Mouse (Mus musculus) erythroid progenitor cell, adult 5-6 weeks (primary cell): ENCODE measurements around the gene Oxt. TPM values are rescaled to one million over a fixed set of nuclear protein-coding genes. Genes with fewer than 3 reads are reported as not detected.
"Not testable (repeated sequence)": the region's sequence is repeated elsewhere in the genome, so short reads cannot be mapped to it uniquely, and the experiment has no call there.

ENCODE experiments used
- ATAC-seq: replicated peaks from 2 replicates; pipeline ENCODE4 v1.8.0; 2016; ENCODE audit warnings: moderate number of reproducible peaks, mild to moderate bottlenecking, moderate TSS enrichment, inconsistent platforms; ENCODE audit not compliant: poor library complexity, low FRiP score, severe bottlenecking
- total RNA-seq, 2 experiments: library from RNA; stranded (forward) in 1 of 2; stranded (reverse) in 1 of 2; fragments of 150-400 nt in 1 of 2; fragments of 186-747, 209-891 nt in 1 of 2; gene quantifications; 2 replicates each; pipeline versions ENCODE4 v1.2.3 to v1.2.4; 2015 to 2017; ENCODE audit warnings: low replicate concordance in 2 of 2

Gene Oxt
- total RNA-seq (2015; ENCODE audit: low replicate concordance) (not detected in 2 replicates), total RNA-seq (2017; ENCODE audit: low replicate concordance) (not detected in 2 replicates)

DNA sequence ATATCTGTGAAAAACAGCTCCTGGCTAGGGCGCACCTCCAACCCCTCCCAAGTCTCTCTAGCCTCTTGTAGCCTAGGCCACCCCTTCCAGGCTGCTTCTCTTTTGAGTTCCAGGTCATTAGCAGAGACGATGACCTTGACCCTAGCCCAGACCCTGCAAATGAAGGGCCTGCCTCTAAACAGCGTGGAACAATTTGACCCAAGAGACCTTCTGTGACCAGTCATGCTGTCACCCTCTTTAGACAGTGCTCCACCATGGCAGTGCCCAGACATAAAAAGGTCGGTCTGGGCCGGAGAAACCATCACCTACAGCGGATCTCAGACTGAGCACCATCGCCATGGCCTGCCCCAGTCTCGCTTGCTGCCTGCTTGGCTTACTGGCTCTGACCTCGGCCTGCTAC lies at the start of gene Oxt:
Gene Oxt (plus strand): TSS at position 301 of the 400 bp plus-strand sequence.
- ATAC-seq, result no peak

DNA sequence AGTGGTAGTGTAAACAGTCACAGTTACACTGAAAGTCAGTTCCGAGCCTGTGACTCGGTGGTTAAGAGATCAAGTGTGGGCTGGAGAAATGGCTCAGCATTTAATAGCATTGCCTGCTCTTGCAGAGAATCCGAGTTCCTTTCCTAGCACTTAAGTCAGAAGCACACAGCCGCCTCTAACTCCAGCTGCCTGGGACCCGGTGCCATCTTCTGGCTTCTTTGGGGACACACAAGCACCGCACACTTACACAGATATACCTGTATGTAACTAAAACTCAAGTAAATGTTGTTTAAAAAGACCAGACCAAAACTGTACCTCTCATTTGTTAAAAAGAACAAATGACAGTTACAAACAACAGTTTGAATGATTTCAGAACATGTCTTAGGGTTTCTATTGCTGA lies 47.5 kb upstream of the Oxt start:
- ATAC-seq, result no peak

- ATAC-seq, result no peak
Measured at GRCm38 (mm10) chr2:130529290-130529689, 46.7 kb upstream of the Oxt start.

DNA sequence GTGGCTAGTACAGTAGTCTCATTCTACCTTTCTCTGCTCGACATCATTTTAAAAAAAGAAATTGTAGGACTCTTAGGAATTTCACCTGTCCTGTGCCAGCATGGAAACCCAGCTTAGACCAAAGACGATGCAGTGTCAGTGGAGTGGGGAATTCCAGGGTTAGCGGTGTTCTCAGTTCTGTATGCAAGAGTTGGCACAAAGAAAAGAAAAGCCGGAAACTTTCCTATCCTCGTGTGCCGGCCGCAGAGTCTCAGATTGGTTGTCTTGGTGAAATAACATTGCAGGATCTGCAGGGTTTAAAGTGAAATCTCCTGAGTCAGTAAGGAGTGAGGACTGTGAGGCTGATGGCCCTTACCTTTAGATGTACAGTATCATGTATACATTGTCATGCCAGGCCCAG lies 46.0 kb upstream of the Oxt start:
- ATAC-seq, result no peak

DNA sequence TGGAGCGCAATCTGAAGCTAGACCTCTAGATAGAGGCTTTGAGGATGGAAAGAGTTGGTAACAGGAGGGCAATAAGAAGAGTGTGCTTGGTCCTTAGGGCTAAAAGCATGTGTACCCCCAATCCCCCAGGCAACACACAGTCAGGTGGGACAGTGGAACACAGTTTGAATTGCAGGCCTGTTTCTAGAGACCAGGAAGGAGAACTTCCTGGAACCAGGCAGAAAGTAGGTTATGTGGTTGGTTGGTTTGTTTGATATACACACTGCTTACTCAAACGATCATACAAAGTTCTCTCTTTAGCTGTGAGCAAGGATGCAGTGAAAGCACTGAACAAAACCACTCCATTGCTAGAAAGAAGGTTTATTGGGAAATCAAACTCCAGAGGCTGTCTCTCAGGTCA lies 43.8 kb upstream of the Oxt start:
- no peak for ATAC-seq

DNA sequence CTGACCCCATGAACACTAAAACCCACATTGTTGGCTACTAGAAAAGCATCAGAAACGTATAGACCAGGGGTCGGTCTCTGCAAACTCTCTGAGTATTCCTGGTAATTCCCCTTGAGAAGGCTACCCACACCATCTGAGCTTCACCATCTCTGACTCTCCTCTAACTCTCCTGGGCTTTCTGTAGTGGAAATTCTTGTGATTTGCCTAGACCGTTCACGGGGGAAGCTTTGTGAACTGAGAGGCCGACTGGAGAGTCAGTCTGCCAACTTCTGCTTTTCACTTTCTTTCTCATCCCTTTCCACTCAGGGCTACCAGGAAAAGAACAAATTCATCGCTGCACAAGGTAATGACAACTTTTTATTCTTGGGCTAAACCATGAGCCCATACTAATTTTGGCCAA lies 41.0 kb upstream of the Oxt start:
- ATAC-seq, result no peak

DNA sequence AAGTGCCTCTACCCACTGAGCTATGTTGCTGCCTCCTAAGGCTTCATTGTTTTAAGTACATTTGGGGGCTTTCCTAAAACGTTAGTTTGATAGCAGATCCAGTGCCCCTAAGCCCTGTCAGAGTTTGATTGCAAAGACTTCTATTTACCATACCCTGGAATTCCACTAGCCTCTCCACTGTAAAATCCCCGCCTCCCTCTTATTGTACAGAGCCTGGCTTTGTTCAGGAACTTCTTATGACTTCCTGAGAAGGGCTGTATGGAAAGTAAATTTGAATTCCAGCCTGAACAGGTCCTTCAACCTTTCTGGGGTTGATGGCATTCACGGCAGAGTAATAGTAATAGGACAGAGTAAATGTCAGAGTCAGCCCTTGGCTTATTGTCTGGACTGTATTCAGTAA lies 39.1 kb upstream of the Oxt start:
- no peak for ATAC-seq

- no peak for ATAC-seq
Measured at GRCm38 (mm10) chr2:130538876-130539546, 37.0 kb upstream of the Oxt start.

DNA sequence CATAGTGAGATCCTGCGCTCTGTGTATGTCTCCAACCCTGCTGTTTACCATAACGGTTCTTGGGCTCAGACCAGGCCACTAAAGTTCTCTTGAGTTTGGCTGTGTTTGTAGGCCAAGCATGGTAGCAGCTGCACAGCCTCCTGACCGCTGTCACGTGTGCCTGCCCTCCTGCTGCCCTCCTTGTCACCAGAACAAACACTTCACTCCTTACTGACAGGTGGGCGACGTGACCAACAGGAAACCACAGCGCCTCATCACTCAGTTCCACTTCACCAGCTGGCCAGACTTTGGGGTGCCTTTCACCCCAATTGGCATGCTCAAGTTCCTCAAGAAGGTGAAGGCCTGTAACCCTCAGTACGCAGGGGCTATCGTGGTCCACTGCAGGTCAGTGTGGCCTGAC lies 35.7 kb upstream of the Oxt start:
- no peak for ATAC-seq

DNA sequence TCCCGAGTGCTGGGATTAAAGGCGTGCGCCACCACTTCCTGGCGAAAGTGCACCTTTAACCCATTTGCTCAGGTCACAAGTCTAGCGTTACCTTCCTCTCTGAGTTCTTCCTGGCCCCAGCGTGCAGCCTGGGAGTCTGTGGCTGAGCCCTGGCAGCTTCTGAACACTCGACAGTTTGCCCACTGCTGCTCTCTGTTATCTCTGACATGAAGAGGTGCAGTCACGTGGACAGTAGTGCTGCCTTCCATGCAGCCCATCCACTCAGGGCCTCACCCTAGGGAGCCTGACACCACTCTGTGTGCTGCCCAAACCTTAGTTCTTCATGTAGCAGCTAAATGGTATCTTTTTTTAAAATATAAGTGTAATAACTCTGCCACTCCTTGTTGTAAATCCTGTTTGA lies 29.0 kb upstream of the Oxt start:
- no peak for ATAC-seq

- no peak for ATAC-seq
Measured at GRCm38 (mm10) chr2:130554841-130555240, 21.1 kb upstream of the Oxt start.

GRCm38 (mm10) chr2:130556292-130556691 lies 19.7 kb upstream of the Oxt start:
- no peak for ATAC-seq

- no peak for ATAC-seq
Measured at GRCm38 (mm10) chr2:130557462-130557861, 18.5 kb upstream of the Oxt start.

DNA sequence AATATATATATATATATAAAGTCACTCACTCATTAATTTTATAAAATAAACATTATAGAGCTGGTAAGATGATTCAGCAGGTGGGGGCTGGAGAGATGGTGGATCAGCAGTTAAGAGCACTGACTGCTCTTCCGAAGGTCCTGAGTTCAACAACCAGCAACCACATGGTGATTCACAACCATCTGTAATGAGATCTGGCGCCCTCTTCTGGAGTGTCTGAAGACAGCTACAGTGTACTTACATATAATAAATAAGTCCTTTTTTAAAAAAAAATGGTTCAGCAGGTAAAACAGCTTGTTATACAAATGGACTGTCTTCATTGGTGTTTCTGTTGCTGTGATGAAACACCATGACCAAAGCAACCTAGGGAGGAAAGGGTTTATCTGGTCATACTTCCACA lies 18.0 kb upstream of the Oxt start:
- no peak for ATAC-seq

DNA sequence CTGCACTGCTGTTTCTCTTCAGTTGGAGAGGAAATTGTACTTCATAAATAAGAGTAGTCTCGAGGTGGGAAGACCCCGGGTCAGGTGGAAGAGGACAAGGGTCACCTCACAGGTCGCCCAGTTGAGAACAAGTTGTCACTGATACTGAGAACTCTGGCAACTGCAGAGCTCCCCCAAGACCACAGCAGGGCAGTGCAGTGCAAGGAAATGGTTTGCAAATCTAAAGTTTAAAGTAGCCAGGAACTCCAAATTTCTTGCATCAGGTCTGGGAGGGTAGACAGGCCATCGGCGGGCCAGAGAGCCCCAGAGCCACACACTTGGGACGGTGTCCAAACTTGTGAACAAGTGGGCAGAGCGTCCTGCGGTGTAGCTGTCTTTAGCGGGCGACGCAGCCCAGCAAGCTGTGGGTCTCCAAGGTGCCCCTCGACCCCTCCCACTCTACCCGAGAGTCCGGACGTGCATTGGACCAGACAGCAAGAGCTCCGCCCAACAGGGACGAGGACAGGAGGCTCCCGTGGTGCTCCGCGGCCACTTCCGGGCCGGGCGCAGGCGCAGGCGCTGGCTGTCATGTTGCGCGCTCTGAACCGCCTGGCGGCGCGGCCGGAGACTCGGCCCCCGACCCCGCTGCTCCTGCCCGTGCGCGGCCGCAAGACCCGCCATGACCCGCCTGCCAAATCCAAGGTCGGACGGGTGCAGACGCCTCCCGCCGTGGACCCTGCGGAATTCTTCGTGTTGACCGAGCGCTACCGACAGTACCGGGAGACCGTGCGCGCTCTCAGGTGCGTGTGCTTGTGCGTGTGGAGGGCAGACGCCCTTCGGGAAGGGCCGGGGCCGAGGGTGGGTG lies 12.5 kb upstream of the Oxt start, which contains the start of gene Mrps26:
Gene Mrps26 (plus strand): TSS at position 531 of the 844 bp plus-strand sequence.
- peak; percentile 93 for ATAC-seq

DNA sequence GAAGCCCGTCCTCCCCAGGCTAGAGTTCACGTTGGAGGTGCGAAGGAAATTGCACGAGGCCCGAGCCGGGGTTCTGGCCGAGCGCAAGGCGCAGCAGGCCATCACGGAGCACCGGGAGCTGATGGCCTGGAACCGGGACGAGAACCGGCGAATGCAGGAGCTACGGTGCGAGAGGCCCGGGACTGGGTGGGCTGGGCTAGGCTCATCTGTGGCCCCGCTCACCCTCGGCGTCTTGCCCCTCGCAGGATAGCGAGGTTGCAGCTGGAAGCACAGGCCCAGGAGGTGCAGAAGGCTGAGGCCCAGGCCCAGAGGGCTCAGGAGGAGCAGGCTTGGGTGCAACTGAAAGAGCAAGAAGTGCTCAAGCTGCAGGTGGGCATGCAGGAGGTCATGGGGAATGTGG lies 11.9 kb upstream of the Oxt start:
- no peak for ATAC-seq

- no peak for ATAC-seq
Measured at GRCm38 (mm10) chr2:130564983-130565382, 11.0 kb upstream of the Oxt start.

DNA sequence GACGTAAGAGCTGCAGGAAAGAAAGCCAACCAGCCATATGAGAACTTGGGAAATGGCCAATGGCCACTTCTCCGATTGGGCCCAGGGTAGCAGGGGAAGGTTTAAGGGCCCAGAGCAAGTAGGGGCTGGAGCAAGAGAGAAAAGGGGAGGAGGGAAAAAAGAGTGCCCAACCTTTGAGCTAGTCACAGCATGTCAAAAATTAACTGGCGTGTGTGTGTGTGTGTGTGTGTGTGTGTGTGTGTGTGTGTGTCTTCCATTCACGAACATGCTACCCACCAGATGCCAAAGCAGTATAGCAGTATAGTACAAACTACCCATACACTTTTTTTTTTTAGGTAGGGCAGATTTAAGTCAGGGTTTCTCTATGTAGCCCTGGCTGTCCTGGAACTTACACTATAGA lies 7.1 kb upstream of the Oxt start:
- no peak for ATAC-seq

GRCm38 (mm10) chr2:130569926-130570325 lies 6.0 kb upstream of the Oxt start:
- ATAC-seq, result no peak

- ATAC-seq, result no peak
Measured at GRCm38 (mm10) chr2:130574960-130575359, 1.0 kb upstream of the Oxt start.

DNA sequence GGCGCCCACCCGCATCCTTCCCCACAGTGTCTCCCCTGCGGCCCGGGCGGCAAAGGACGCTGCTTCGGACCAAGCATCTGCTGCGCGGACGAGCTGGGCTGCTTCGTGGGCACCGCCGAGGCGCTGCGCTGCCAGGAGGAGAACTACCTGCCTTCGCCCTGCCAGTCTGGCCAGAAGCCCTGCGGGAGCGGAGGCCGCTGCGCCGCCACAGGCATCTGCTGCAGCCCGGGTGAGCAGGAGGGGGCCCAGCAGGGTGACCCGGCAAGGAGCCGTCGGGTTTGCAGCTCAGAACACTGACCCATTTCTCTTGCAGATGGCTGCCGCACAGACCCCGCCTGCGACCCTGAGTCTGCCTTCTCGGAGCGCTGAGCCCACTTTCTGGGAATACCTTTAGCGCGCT lies 591 bp downstream of the Oxt start:
- ATAC-seq, result not testable (repeated sequence)
